Mouse (Mus musculus) erythroblast, embryonic 14.5 days (primary cell): ENCODE measurements at regions not wholly inside any gene's neighbourhood (a gene's known extent, or its start where the extent isn't known, plus 50 kb on each side); places are given as distances from the start of the nearest gene placed in this dataset.

ENCODE experiments used
- H3K27me3 ChIP-seq: 2 replicates; pipeline ENCODE4 v1.6.1; 2012; ENCODE audit warnings: inconsistent platforms; ENCODE audit not compliant: control insufficient read depth
- H3K36me3 ChIP-seq: 2 replicates; pipeline ENCODE4 v1.6.1; 2012; ENCODE audit warnings: mild to moderate bottlenecking, inconsistent platforms; ENCODE audit not compliant: control insufficient read depth
- H3K4me1 ChIP-seq: 2 replicates; pipeline ENCODE4 v1.6.1; 2012; ENCODE audit warnings: inconsistent platforms; ENCODE audit not compliant: control insufficient read depth
- H3K4me3 ChIP-seq: replicated peaks from 2 replicates; pipeline ENCODE3; 2012; ENCODE audit warnings: moderate library complexity, mild to moderate bottlenecking, inconsistent platforms
- H3K9me3 ChIP-seq: 2 replicates; pipeline ENCODE4 v1.6.1; 2012; ENCODE audit warnings: low read length, inconsistent platforms, mixed read lengths; ENCODE audit not compliant: control insufficient read depth
- GATA1 ChIP-seq: IDR thresholded peaks from 2 replicates; pipeline ENCODE4 v1.6.1; 2012; ENCODE audit warnings: low read length, inconsistent platforms, mixed read lengths
- TAL1 ChIP-seq: IDR thresholded peaks from 3 replicates; pipeline ENCODE4 v1.6.1; 2012; ENCODE audit warnings: low read length, inconsistent platforms, mixed read lengths

GRCm38 (mm10) chr1:73618551-73619170, 505.6 kb downstream of the Tns1 start:
- Histone ChIP-seq H3K4me3 (no peak overlapping the region), H3K36me3 (no peaks in the 10 kb centered on the region), H3K27me3 (no peaks in the 10 kb centered on the region), H3K4me1 (no peaks in the 10 kb centered on the region), H3K9me3 (no peaks in the 10 kb centered on the region; the same call in 1 of the 2 replicates)
- TF ChIP-seq TAL1 (no peak), GATA1 (no peak)

GRCm38 (mm10) chr1:73593653-73594385, 530.4 kb downstream of the Tns1 start:
- no peaks in the 10 kb centered on the region for H3K27me3 ChIP-seq
- H3K36me3 ChIP-seq: no peaks in the 10 kb centered on the region
- TF ChIP-seq GATA1: no peak
- no peak for TF ChIP-seq TAL1
- no peak overlapping the region for H3K4me3 ChIP-seq
- H3K4me1 ChIP-seq: no peaks in the 10 kb centered on the region
- H3K9me3 ChIP-seq: peaks cover 9% of the 10 kb centered on the region

GRCm38 (mm10) chr1:73591342-73592099, 532.7 kb downstream of the Tns1 start:
- Histone ChIP-seq H3K4me1 (no peaks in the 10 kb centered on the region), H3K4me3 (no peak overlapping the region), H3K36me3 (no peaks in the 10 kb centered on the region), H3K27me3 (no peaks in the 10 kb centered on the region), H3K9me3 (peaks cover 7% of the 10 kb centered on the region)
- TF ChIP-seq GATA1 (no peak), TAL1 (no peak)

GRCm38 (mm10) chr1:73579680-73580079, 544.6 kb downstream of the Tns1 start:
- Histone ChIP-seq H3K4me1 (no peaks in the 10 kb centered on the region), H3K36me3 (no peaks in the 10 kb centered on the region), H3K9me3 (peaks cover 6% of the 10 kb centered on the region), H3K27me3 (no peaks in the 10 kb centered on the region), H3K4me3 (no peak overlapping the region)
- TF ChIP-seq GATA1 (no peak), TAL1 (no peak)

- Histone ChIP-seq H3K4me3 (no peak overlapping the region), H3K27me3 (no peaks in the 10 kb centered on the region), H3K36me3 (no peaks in the 10 kb centered on the region), H3K9me3 (no peaks in the 10 kb centered on the region), H3K4me1 (no peaks in the 10 kb centered on the region)
- TF ChIP-seq GATA1 (no peak), TAL1 (no peak)
These were observed 547.2 kb downstream of the Tns1 start for GRCm38 (mm10) chr1:73577019-73577418.

- no peak for TF ChIP-seq GATA1
- TF ChIP-seq TAL1: no peak
- no peaks in the 10 kb centered on the region for H3K9me3 ChIP-seq
- no peaks in the 10 kb centered on the region for H3K27me3 ChIP-seq
- no peak overlapping the region for H3K4me3 ChIP-seq
- H3K4me1 ChIP-seq: no peaks in the 10 kb centered on the region
- H3K36me3 ChIP-seq: no peaks in the 10 kb centered on the region
These were observed 548.6 kb downstream of the Tns1 start for GRCm38 (mm10) chr1:73575694-73576093.

GRCm38 (mm10) chr1:73570944-73571343, 553.3 kb downstream of the Tns1 start:
- Histone ChIP-seq H3K36me3 (no peaks in the 10 kb centered on the region), H3K4me1 (no peaks in the 10 kb centered on the region), H3K27me3 (no peaks in the 10 kb centered on the region), H3K4me3 (no peak overlapping the region), H3K9me3 (no peaks in the 10 kb centered on the region)
- no peak for TF ChIP-seq GATA1
- no peak for TF ChIP-seq TAL1

GRCm38 (mm10) chr1:73566770-73567169, 551.1 kb upstream of the Tnp1 start:
- H3K4me1 ChIP-seq: no peaks in the 10 kb centered on the region
- no peaks in the 10 kb centered on the region for H3K36me3 ChIP-seq
- no peaks in the 10 kb centered on the region for H3K27me3 ChIP-seq
- H3K9me3 ChIP-seq: no peaks in the 10 kb centered on the region
- H3K4me3 ChIP-seq: no peak overlapping the region
- no peak for TF ChIP-seq TAL1
- TF ChIP-seq GATA1: no peak

GRCm38 (mm10) chr1:73560594-73560993, 544.9 kb upstream of the Tnp1 start:
- no peak overlapping the region for H3K4me3 ChIP-seq
- H3K9me3 ChIP-seq: no peaks in the 10 kb centered on the region; the same call in 1 of the 2 replicates
- no peaks in the 10 kb centered on the region for H3K36me3 ChIP-seq
- H3K27me3 ChIP-seq: no peaks in the 10 kb centered on the region
- TF ChIP-seq GATA1: no peak
- no peak for TF ChIP-seq TAL1
- H3K4me1 ChIP-seq: no peaks in the 10 kb centered on the region
